Mouse (Mus musculus): ENCODE results near the gene Bsdc1.
A peak's percentile ranks its signal among the peaks of the same experiment; 100 is the strongest.

Bsdc1 gene

DNA sequence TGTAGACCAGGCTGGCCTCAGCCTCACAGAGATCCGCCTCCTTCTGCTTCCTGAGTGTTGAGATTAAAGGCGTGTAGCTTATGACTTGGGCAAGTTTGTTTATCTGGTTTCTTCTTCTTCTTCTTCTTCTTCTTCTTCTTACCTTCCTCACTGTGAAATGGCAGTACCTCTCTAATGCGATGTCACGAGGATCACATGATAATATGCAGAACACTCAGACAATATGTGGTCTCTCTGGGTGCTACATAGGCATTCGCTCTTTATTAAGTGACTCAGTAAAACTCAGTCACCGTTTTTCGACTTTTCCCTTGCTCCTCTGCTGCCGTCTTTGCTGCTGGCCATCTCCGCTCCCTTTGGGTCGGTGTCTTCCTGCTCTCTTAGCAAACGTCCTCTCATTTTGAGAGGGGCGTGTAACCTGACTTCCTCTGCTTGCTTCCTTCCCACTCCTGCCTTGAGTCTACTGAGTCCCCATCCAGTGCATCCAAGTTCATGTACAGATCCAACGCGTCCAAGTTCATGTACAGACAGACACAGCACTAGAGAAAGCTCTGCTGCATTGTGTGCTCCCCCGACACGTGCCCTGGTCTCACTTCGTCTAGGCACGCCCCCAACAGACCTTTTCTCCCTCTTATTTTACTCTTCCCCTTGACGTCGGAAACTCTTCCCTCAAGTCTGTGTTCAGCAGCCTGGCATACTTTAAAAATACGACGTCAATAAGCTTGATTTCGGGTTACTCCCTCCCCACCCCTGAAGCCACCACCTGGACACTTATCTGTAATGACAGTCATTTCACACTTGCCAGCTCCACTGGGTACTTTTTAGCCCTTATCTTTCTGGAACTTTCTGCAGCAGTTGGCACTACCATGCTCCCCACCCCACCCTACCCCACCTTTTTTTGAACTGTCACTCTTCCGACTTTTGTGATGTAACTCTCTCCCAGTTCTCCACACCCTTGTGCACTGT, 2.0 kb downstream of the Bsdc1 start:
- Histone ChIP-seq H3K27me3 (ENCODE audit: insufficient read depth, low read length) (no peaks in the 10 kb centered on the region), H3K4me1 (replicated peaks; ENCODE audit: low read depth, low read length) (peaks cover 44% of the 10 kb centered on the region), H3K36me3 (ENCODE audit: insufficient read depth, low read length) (peaks cover 50% of the 10 kb centered on the region), H3K4me3 (replicated peaks; ENCODE audit: low read length) (no peak overlapping the region), H3K9me3 (ENCODE audit: low read length) (no peaks in the 10 kb centered on the region)
- TF ChIP-seq NANOG (IDR thresholded peaks at IDR 0.05; ENCODE audit: borderline replicate concordance, low read length): no peak
- TF ChIP-seq POU5F1 (IDR thresholded peaks at IDR 0.05; ENCODE audit: borderline replicate concordance, low read length): no peak
- TF ChIP-seq CTCF (conservative IDR thresholded peaks at IDR 0.05; ENCODE audit: low read length): no peak

- TF ChIP-seq NANOG (IDR thresholded peaks at IDR 0.05; ENCODE audit: borderline replicate concordance, low read length) (no peak), CTCF (conservative IDR thresholded peaks at IDR 0.05; ENCODE audit: low read length) (no peak), POU5F1 (IDR thresholded peaks at IDR 0.05; ENCODE audit: borderline replicate concordance, low read length) (no peak)
- Histone ChIP-seq H3K36me3 (ENCODE audit: insufficient read depth, low read length) (peaks cover 59% of the 10 kb centered on the region), H3K27me3 (ENCODE audit: insufficient read depth, low read length) (no peaks in the 10 kb centered on the region), H3K4me1 (replicated peaks; ENCODE audit: low read depth, low read length) (peaks cover 42% of the 10 kb centered on the region), H3K4me3 (replicated peaks; ENCODE audit: low read length) (no peak overlapping the region), H3K9me3 (ENCODE audit: low read length) (no peaks in the 10 kb centered on the region)
These were observed 3.0 kb downstream of the Bsdc1 start for GRCm38 (mm10) chr4:129464286-129464815.

DNA sequence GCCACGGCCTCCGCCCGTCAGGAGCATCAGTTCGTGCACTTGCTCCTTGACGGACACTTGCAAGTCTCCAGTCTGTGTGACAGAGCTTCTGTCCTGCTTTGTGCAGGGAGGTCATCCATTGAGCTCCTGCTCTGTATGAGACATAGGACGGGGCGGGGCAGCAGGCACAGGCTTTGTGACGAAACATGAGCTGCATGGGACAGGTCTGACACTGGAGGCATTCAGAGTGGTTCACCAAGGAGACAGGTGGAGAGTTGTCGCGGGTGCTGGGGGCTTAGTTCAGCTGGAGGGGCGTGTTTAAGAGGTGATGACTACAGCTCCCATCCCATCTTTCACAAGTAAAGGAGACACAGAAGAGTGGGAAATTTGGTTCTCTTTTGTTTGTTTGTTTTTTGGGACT, 14.7 kb downstream of the Bsdc1 start:
- Histone ChIP-seq H3K27me3 (ENCODE audit: insufficient read depth, low read length) (no peaks in the 10 kb centered on the region), H3K4me3 (replicated peaks; ENCODE audit: low read length) (no peak overlapping the region), H3K4me1 (replicated peaks; ENCODE audit: low read depth, low read length) (peaks cover 26% of the 10 kb centered on the region), H3K36me3 (ENCODE audit: insufficient read depth, low read length) (peaks cover 90% of the 10 kb centered on the region), H3K9me3 (ENCODE audit: low read length) (no peaks in the 10 kb centered on the region)
- TF ChIP-seq CTCF (conservative IDR thresholded peaks at IDR 0.05; ENCODE audit: low read length): no peak

- Histone ChIP-seq H3K36me3 (ENCODE audit: insufficient read depth, low read length) (peaks cover 97% of the 10 kb centered on the region), H3K9me3 (ENCODE audit: low read length) (no peaks in the 10 kb centered on the region), H3K4me1 (replicated peaks; ENCODE audit: low read depth, low read length) (peaks cover 35% of the 10 kb centered on the region), H3K27me3 (ENCODE audit: insufficient read depth, low read length) (no peaks in the 10 kb centered on the region), H3K4me3 (replicated peaks; ENCODE audit: low read length) (no peak overlapping the region)
- TF ChIP-seq CTCF (conservative IDR thresholded peaks at IDR 0.05; ENCODE audit: low read length) (no peak), NANOG (IDR thresholded peaks at IDR 0.05; ENCODE audit: borderline replicate concordance, low read length) (no peak), POU5F1 (IDR thresholded peaks at IDR 0.05; ENCODE audit: borderline replicate concordance, low read length) (no peak)
These were observed 18.5 kb downstream of the Bsdc1 start for GRCm38 (mm10) chr4:129479863-129480262.

- TF ChIP-seq POU5F1 (IDR thresholded peaks at IDR 0.05; ENCODE audit: borderline replicate concordance, low read length) (no peak), NANOG (IDR thresholded peaks at IDR 0.05; ENCODE audit: borderline replicate concordance, low read length) (no peak), CTCF (conservative IDR thresholded peaks at IDR 0.05; ENCODE audit: low read length) (no peak)
- Histone ChIP-seq H3K9me3 (ENCODE audit: low read length) (no peaks in the 10 kb centered on the region), H3K4me3 (replicated peaks; ENCODE audit: low read length) (no peak overlapping the region), H3K36me3 (ENCODE audit: insufficient read depth, low read length) (peaks cover 99% of the 10 kb centered on the region), H3K27me3 (ENCODE audit: insufficient read depth, low read length) (no peaks in the 10 kb centered on the region), H3K4me1 (replicated peaks; ENCODE audit: low read depth, low read length) (peaks cover 30% of the 10 kb centered on the region)
These were observed 19.7 kb downstream of the Bsdc1 start for GRCm38 (mm10) chr4:129481090-129481489.

GRCm38 (mm10) chr4:129490972-129491880, 29.8 kb downstream of the Bsdc1 start, which contains the start of the genes Tssk3 and Fam229a:
Gene Tssk3 (minus strand): TSS chr4:129491022.
Gene Fam229a (plus strand): TSS chr4:129491190.
- H3K36me3 ChIP-seq (ENCODE audit: insufficient read depth, low read length): peaks cover 34% of the 10 kb centered on the region
- H3K9me3 ChIP-seq (ENCODE audit: low read length): no peaks in the 10 kb centered on the region
- TF ChIP-seq POU5F1 (IDR thresholded peaks at IDR 0.05; ENCODE audit: borderline replicate concordance, low read length) (no peak), CTCF (conservative IDR thresholded peaks at IDR 0.05; ENCODE audit: low read length) (no peak), NANOG (IDR thresholded peaks at IDR 0.05; ENCODE audit: borderline replicate concordance, low read length) (no peak)
- H3K4me1 ChIP-seq (replicated peaks; ENCODE audit: low read depth, low read length): peaks cover 71% of the 10 kb centered on the region
- H3K27me3 ChIP-seq (ENCODE audit: insufficient read depth, low read length): peaks cover 31% of the 10 kb centered on the region
- H3K4me3 ChIP-seq (replicated peaks; ENCODE audit: low read length): peak within 1 kb of the TSS; percentile 77

- Histone ChIP-seq H3K4me1 (replicated peaks; ENCODE audit: low read depth, low read length) (peaks cover 74% of the 10 kb centered on the region), H3K36me3 (ENCODE audit: insufficient read depth, low read length) (peaks cover 1% of the 10 kb centered on the region), H3K9me3 (ENCODE audit: low read length) (no peaks in the 10 kb centered on the region), H3K4me3 (replicated peaks; ENCODE audit: low read length) (no peak overlapping the region), H3K27me3 (ENCODE audit: insufficient read depth, low read length) (peaks cover 29% of the 10 kb centered on the region)
- TF ChIP-seq NANOG (IDR thresholded peaks at IDR 0.05; ENCODE audit: borderline replicate concordance, low read length) (no peak), POU5F1 (IDR thresholded peaks at IDR 0.05; ENCODE audit: borderline replicate concordance, low read length) (no peak), CTCF (conservative IDR thresholded peaks at IDR 0.05; ENCODE audit: low read length) (no peak)
These were observed 33.3 kb downstream of the Bsdc1 start for GRCm38 (mm10) chr4:129494681-129495080.
